Mouse (Mus musculus) myocyte (in vitro differentiated cells): ENCODE measurements around the gene Has3.

Experiments
- CEBPB ChIP-seq: IDR thresholded peaks from 2 replicates; pipeline ENCODE4 v1.6.1; 2011; ENCODE audit warnings: mild to moderate bottlenecking, moderate library complexity; ENCODE audit not compliant: poor library complexity, insufficient read depth, severe bottlenecking
- E2F4 ChIP-seq: IDR thresholded peaks from one replicate; pipeline ENCODE4 v1.6.1; 2011; ENCODE audit warnings: mild to moderate bottlenecking, control low read depth, moderate library complexity; ENCODE audit not compliant: insufficient read depth
- MAX ChIP-seq: IDR thresholded peaks from one replicate; pipeline ENCODE4 v1.6.1; 2011; ENCODE audit warnings: low read depth, mild to moderate bottlenecking, control low read depth
- MYOD1 ChIP-seq, 3 experiments: IDR thresholded peaks; one replicate each; pipeline ENCODE4 v1.6.1; 2011; ENCODE audit warnings: control low read depth in 2 of 3, low read depth in 2 of 3, mild to moderate bottlenecking in 2 of 3, moderate library complexity in 1 of 3; ENCODE audit not compliant: insufficient read length in 2 of 3, control insufficient read depth in 1 of 3
- MYOG ChIP-seq, 3 experiments: IDR thresholded peaks; one replicate each; pipeline ENCODE4 v1.6.1; 2011; ENCODE audit warnings: control low read depth in 2 of 3, low read depth in 2 of 3, mild to moderate bottlenecking in 2 of 3; ENCODE audit not compliant: insufficient read length in 2 of 3, control insufficient read depth in 1 of 3, insufficient read depth in 1 of 3
- POLR2A ChIP-seq: IDR thresholded peaks from one replicate; pipeline ENCODE4 v1.6.1; 2011; ENCODE audit warnings: low read depth, mild to moderate bottlenecking, control low read depth, moderate library complexity; ENCODE audit not compliant: insufficient read length
- SRF ChIP-seq: IDR thresholded peaks from one replicate; pipeline ENCODE4 v1.6.1; 2011; ENCODE audit warnings: low read depth; ENCODE audit not compliant: control insufficient read depth, insufficient read length
- TCF12 ChIP-seq: IDR thresholded peaks from one replicate; pipeline ENCODE4 v1.6.1; 2011; ENCODE audit warnings: mild to moderate bottlenecking, control low read depth; ENCODE audit not compliant: poor library complexity, insufficient read depth, severe bottlenecking
- TCF3 ChIP-seq: IDR thresholded peaks from one replicate; pipeline ENCODE4 v1.6.1; 2011; ENCODE audit warnings: low read depth, control low read depth; ENCODE audit not compliant: insufficient read length

- TF ChIP-seq MYOG (IDR thresholded peaks at IDR 0.05; ENCODE audit: control insufficient read depth in 1 of 3, insufficient read depth in 1 of 3, insufficient read length in 2 of 3, low read depth in 2 of 3) (no peak), POLR2A (no peak), MYOD1 (IDR thresholded peaks at IDR 0.05; ENCODE audit: control insufficient read depth in 1 of 3, insufficient read length in 2 of 3, low read depth in 2 of 3) (no peak), E2F4 (no peak), SRF (no peak), TCF3 (no peak), CEBPB (no peak), TCF12 (no peak), MAX (no peak)
Measured at GRCm38 (mm10) chr8:106834899-106835298, 35.1 kb upstream of the Has3 start.
